Comparison of ENCODE assay signal across 27 mouse cellular contexts in genomic region chr19:6040002-6040401, GRCm38 (mm10). TPM values are rescaled to one million over a fixed set of nuclear protein-coding genes. Genes with fewer than 3 reads are reported as not detected.
DNase-seq lines count a peak whose midpoint lies in the region; TF ChIP-seq lines count a peak whose summit lies in the region.
"Had no signal": no experiment of that assay in that cellular context is flagged by ENCODE, and none has a peak within 500 bp of the region (broad histone marks: within the 10 kb centered on the region; RNA-seq: fewer than 3 reads in every experiment).

No protein-coding gene starts in this region.

- no peak for TF ChIP-seq POLR2A in thymus, adult 2 months (IDR thresholded peaks at IDR 0.05; ENCODE audit: control insufficient read depth, extremely low read depth, insufficient read depth, low read length, poor library complexity)

- H3K27me3 ChIP-seq in thymus, adult 2 months (ENCODE audit: control insufficient read depth, insufficient read depth, low read length), result no peaks in the 10 kb centered on the region
- H3K27me3 ChIP-seq: embryonic facial prominence, embryonic 12.5 days; hindbrain, embryonic 15.5 days; liver, embryonic 15.5 days; midbrain, embryonic 12.5 days; neural tube, embryonic 15.5 days; Patski had no signal

- no peaks in the 10 kb centered on the region for H3K36me3 ChIP-seq in thymus, adult 2 months (ENCODE audit: control insufficient read depth, insufficient read depth, low read length)
- H3K36me3 ChIP-seq: embryonic facial prominence, embryonic 12.5 days; hindbrain, embryonic 15.5 days; liver, embryonic 15.5 days; midbrain, embryonic 12.5 days; neural tube, embryonic 15.5 days had no signal

- peaks cover under 1% of the 10 kb centered on the region for H3K4me1 ChIP-seq in thymus, adult 2 months (replicated peaks; ENCODE audit: control insufficient read depth, insufficient read depth, low read length)
- H3K4me1 ChIP-seq: embryonic facial prominence, embryonic 12.5 days had no signal

- intact Hi-C loops in gastrocnemius, adult 2 months (cut with DNase I), result no loop called here
- intact Hi-C loops in left cerebral cortex, adult 2 months (cut with DNase I), result loop anchor here (10.0 kb wide), 1 partner anchor 255 kb away; no protein-coding TSS in a partner anchor

- H3K27ac ChIP-seq in gastrocnemius, adult 2 months, result no peak overlapping the region
- no peak overlapping the region for H3K27ac ChIP-seq in left cerebral cortex, adult 2 months
- no peak overlapping the region for H3K27ac ChIP-seq in thymus, adult 2 months (ENCODE audit: control insufficient read depth, insufficient read depth, low read length)
- H3K27ac ChIP-seq: embryonic facial prominence, embryonic 12.5 days; hindbrain, embryonic 10.5 days; hindbrain, embryonic 15.5 days; liver, embryonic 15.5 days; midbrain, embryonic 12.5 days; neural tube, embryonic 15.5 days had no signal

- peak; percentile 29; the same call in 1 of the 2 replicates for TF ChIP-seq CTCF in gastrocnemius, adult 2 months (IDR thresholded peaks at IDR 0.05)
- peak; percentile 28 for TF ChIP-seq CTCF in left cerebral cortex, adult 2 months (IDR thresholded peaks at IDR 0.05)
- no peak for TF ChIP-seq CTCF in thymus, adult 2 months (IDR thresholded peaks at IDR 0.05; ENCODE audit: borderline replicate concordance, control insufficient read depth, extremely low read depth, insufficient read depth, low read length, poor library complexity)

- DNase-seq in gastrocnemius, adult 2 months, result no peak
- no peak for DNase-seq in gastrocnemius, postnatal 4 days (ENCODE audit: low spot score in 2 of 2)
- DNase-seq in left cerebral cortex, adult 2 months (ENCODE audit: extremely low spot score in 1 of 2, low spot score in 2 of 2), result no peak
- DNase-seq in left cerebral cortex, adult 8-10 months (ENCODE audit: low spot score in 2 of 2), result no peak
- peak; percentile 51 for DNase-seq in 3T3-L1 (ENCODE audit: low read depth, low spot score)
- DNase-seq in NIH3T3 (ENCODE audit: low read depth), result peak; percentile 43
- no peak for DNase-seq in thymus, adult 2 months
- no peak for DNase-seq in neural tube, embryonic 10.5 days (ENCODE audit: extremely low spot score, low spot score)
- DNase-seq: adrenal gland, postnatal 10 days; cerebellum, adult 11-12 months; cerebellum, adult 9-11 months; embryo, embryonic 11 days; gastrocnemius, postnatal 36 days; heart, postnatal 14 days; kidney, adult 8-10 months; kidney, postnatal 14 days; left cerebral cortex, postnatal 4 days; lung, postnatal 4 days; spleen, adult 18-20 months had no signal

- no peak overlapping the region for H3K4me3 ChIP-seq in gastrocnemius, adult 2 months
- H3K4me3 ChIP-seq in left cerebral cortex, adult 2 months, result no peak overlapping the region
- H3K4me3 ChIP-seq in thymus, adult 2 months (ENCODE audit: control insufficient read depth, insufficient read depth, low read length), result no peak overlapping the region
- H3K4me3 ChIP-seq: embryonic facial prominence, embryonic 12.5 days; hindbrain, embryonic 10.5 days; hindbrain, embryonic 15.5 days; liver, embryonic 15.5 days; megakaryocyte, embryonic 14.5 days; midbrain, embryonic 12.5 days; neural tube, embryonic 15.5 days had no signal

RNA-seq across cellular contexts. Expression of gene Syvn1, which starts 6.4 kb away (rescaled TPM):
- 10 to 100 TPM; 17.1 to 20.6 TPM for total RNA-seq in gastrocnemius, adult 2 months (2021)
- total RNA-seq in gastrocnemius, postnatal 4 days (2021), result 10 to 100 TPM; 28.9 to 30.7 TPM
- 10 to 100 TPM; 45.7 to 45.8 TPM for total RNA-seq in left cerebral cortex, adult 2 months (2021)
- 10 to 100 TPM; 35.7 to 40.3 (median 37.6) TPM for total RNA-seq in left cerebral cortex, adult 8-10 months (2022)
- 77.1 and 83.7 TPM in 2 replicates for polyA plus RNA-seq in thymus, adult 2 months (2012; rRNA removed)

RNA-seq across cellular contexts. Expression of gene Mrpl49, which starts 17.6 kb away (rescaled TPM):
- total RNA-seq in gastrocnemius, adult 2 months (2021), result 10 to 100 TPM; 24.6 to 30.9 TPM
- 10 to 100 TPM; 45.0 to 46.2 TPM for total RNA-seq in gastrocnemius, postnatal 4 days (2021)
- 10 to 100 TPM; 40.9 to 41.3 TPM for total RNA-seq in left cerebral cortex, adult 2 months (2021)
- 10 to 100 TPM; 42.7 to 55.2 (median 44.9) TPM for total RNA-seq in left cerebral cortex, adult 8-10 months (2022)
- polyA plus RNA-seq in thymus, adult 2 months (2012; rRNA removed), result 28.8 and 29.4 TPM in 2 replicates

RNA-seq across cellular contexts. Expression of gene Fau, which starts 17.6 kb away (rescaled TPM):
- total RNA-seq in gastrocnemius, adult 2 months (2021), result 100 to 1,000 TPM; 410 to 473 TPM
- total RNA-seq in gastrocnemius, postnatal 4 days (2021), result 1,000 to 10,000 TPM in 1 of 2 experiments, 100 to 1,000 TPM in 1; 949 to 1,029 TPM
- 100 to 1,000 TPM; 663 to 678 TPM for total RNA-seq in left cerebral cortex, adult 2 months (2021)
- total RNA-seq in left cerebral cortex, adult 8-10 months (2022), result 100 to 1,000 TPM; 737 to 869 (median 805) TPM
- 2,283 and 2,588 TPM in 2 replicates for polyA plus RNA-seq in thymus, adult 2 months (2012; rRNA removed)

RNA-seq across cellular contexts. Expression of gene Znhit2, which starts 21.0 kb away (rescaled TPM):
- 1 to 10 TPM; 8.3 to 8.5 TPM for total RNA-seq in gastrocnemius, adult 2 months (2021)
- total RNA-seq in gastrocnemius, postnatal 4 days (2021), result 10 to 100 TPM; 13.2 to 13.4 TPM
- 10 to 100 TPM; 33.9 to 39.1 TPM for total RNA-seq in left cerebral cortex, adult 2 months (2021)
- total RNA-seq in left cerebral cortex, adult 8-10 months (2022), result 10 to 100 TPM; 33.0 to 38.8 (median 37.3) TPM
- 69.6 and 80.8 TPM in 2 replicates for polyA plus RNA-seq in thymus, adult 2 months (2012; rRNA removed)

RNA-seq across cellular contexts. Expression of gene Capn1, which starts 24.3 kb away (rescaled TPM):
- total RNA-seq in gastrocnemius, adult 2 months (2021), result 10 to 100 TPM; 87.0 to 93.7 TPM
- 10 to 100 TPM; 70.9 to 79.6 TPM for total RNA-seq in gastrocnemius, postnatal 4 days (2021)
- 10 to 100 TPM; 20.8 to 23.1 TPM for total RNA-seq in left cerebral cortex, adult 2 months (2021)
- total RNA-seq in left cerebral cortex, adult 8-10 months (2022), result 10 to 100 TPM; 25.6 to 31.5 (median 28.0) TPM
- polyA plus RNA-seq in thymus, adult 2 months (2012; rRNA removed), result 98.2 and 101 TPM in 2 replicates

Comparison
In these comparisons a context has a peak if more than half of its experiments do, and no peak if none do; other contexts are left out.
1. DNase-seq: peak in 3T3-L1 (single experiment) and NIH3T3 (single experiment); none in gastrocnemius, adult 2 months (single experiment), gastrocnemius, postnatal 4 days (0 of 2), left cerebral cortex, adult 2 months (0 of 2), left cerebral cortex, adult 8-10 months (0 of 2), thymus, adult 2 months (single experiment) and neural tube, embryonic 10.5 days (single experiment).